Mouse (Mus musculus) CH12.LX (cell line): ENCODE results near the gene Lbr. TPM values are rescaled to one million over a fixed set of nuclear protein-coding genes. Genes with fewer than 3 reads are reported as not detected.

Experiments
- DNase-seq: peaks from one replicate; pipeline ENCODE4 v3.0.0-alpha.2; 2013; ENCODE audit errors: extremely low read depth
- H3K27ac ChIP-seq: 2 replicates; pipeline ENCODE4 v1.5.1; 2012; ENCODE audit warnings: low read depth, mild to moderate bottlenecking, control low read depth, moderate library complexity; ENCODE audit not compliant: insufficient read depth
- H3K27me3 ChIP-seq: replicated peaks from 2 replicates; pipeline ENCODE3; 2012; ENCODE audit warnings: inconsistent platforms
- H3K36me3 ChIP-seq, 2 experiments: replicated peaks in 1 of 2; 2 replicates each; pipeline versions ENCODE3 to v1.6.1; 2012; ENCODE audit warnings: inconsistent platforms in 1 of 2, low read length in 1 of 2, mild to moderate bottlenecking in 1 of 2, mixed read lengths in 1 of 2, moderate library complexity in 1 of 2; ENCODE audit not compliant: control insufficient read depth in 1 of 2, insufficient read depth in 1 of 2
- H3K4me1 ChIP-seq, 2 experiments: 2 replicates each; pipeline ENCODE4 v1.6.1; 2012; ENCODE audit warnings: inconsistent platforms in 1 of 2, moderate library complexity in 1 of 2; ENCODE audit not compliant: insufficient read depth in 2 of 2, control insufficient read depth in 1 of 2
- H3K4me2 ChIP-seq: 2 replicates; pipeline ENCODE4 v1.6.1; 2012; ENCODE audit warnings: low read depth, mild to moderate bottlenecking, control low read depth; ENCODE audit not compliant: poor library complexity, insufficient read depth, severe bottlenecking
- H3K4me3 ChIP-seq, 3 experiments: fragments of 150-350 bp in 1 of 3; sonication (generic) in 1 of 3; replicated peaks in 1 of 3; 2 replicates each; pipeline versions ENCODE3 to v1.5.1; 2011 to 2012; ENCODE audit warnings: low read depth in 2 of 3, low read length in 2 of 3, mild to moderate bottlenecking in 2 of 3, moderate library complexity in 2 of 3, control low read depth in 1 of 3, improper control_type of control experiment in 1 of 3, inconsistent platforms in 1 of 3, mixed read lengths in 1 of 3; ENCODE audit not compliant: poor library complexity in 1 of 3
- H3K79me2 ChIP-seq: replicated peaks from 2 replicates; pipeline ENCODE4 v1.6.1; 2012; ENCODE audit warnings: mild to moderate bottlenecking, moderate library complexity; ENCODE audit not compliant: control insufficient read depth, poor library complexity, insufficient read depth, severe bottlenecking; ENCODE audit errors: extremely low read depth
- H3K9ac ChIP-seq: 2 replicates; pipeline ENCODE4 v1.6.1; 2012; ENCODE audit warnings: low read depth, mild to moderate bottlenecking, control low read depth, moderate library complexity; ENCODE audit not compliant: insufficient read depth
- H3K9me3 ChIP-seq: replicated peaks from 2 replicates; pipeline ENCODE3; 2012; ENCODE audit warnings: low read length, inconsistent platforms, mixed read lengths
- BHLHE40 ChIP-seq: IDR thresholded peaks from 2 replicates; pipeline ENCODE4 v1.6.1; 2011; ENCODE audit warnings: mild to moderate bottlenecking, low read depth, low read length, improper control_type of control experiment
- CHD1 ChIP-seq: IDR thresholded peaks from 2 replicates; pipeline ENCODE4 v1.6.1; 2012; ENCODE audit warnings: low read depth, low read length, improper control_type of control experiment, inconsistent platforms
- E2F4 ChIP-seq: IDR thresholded peaks from 2 replicates; pipeline ENCODE4 v1.6.1; 2011; ENCODE audit warnings: low read depth, low read length, improper control_type of control experiment; ENCODE audit not compliant: insufficient replicate concordance
- ELF1 ChIP-seq: IDR thresholded peaks from 2 replicates; pipeline ENCODE4 v1.6.1; 2014; ENCODE audit warnings: low read depth, mild to moderate bottlenecking, inconsistent platforms, low read length, improper control_type of control experiment
- EP300 ChIP-seq: IDR thresholded peaks from 2 replicates; pipeline ENCODE4 v1.6.1; 2011; ENCODE audit warnings: low read length, improper control_type of control experiment
- ETS1 ChIP-seq: conservative IDR thresholded peaks from 2 replicates; pipeline ENCODE4 v1.6.1; 2012; ENCODE audit warnings: low read depth, mild to moderate bottlenecking, inconsistent platforms, low read length, improper control_type of control experiment, moderate library complexity
- IRF4 ChIP-seq: IDR thresholded peaks from 2 replicates; pipeline ENCODE4 v1.6.1; 2014; ENCODE audit warnings: low read depth, mild to moderate bottlenecking, inconsistent platforms, low read length, improper control_type of control experiment
- JUN ChIP-seq: IDR thresholded peaks from 2 replicates; pipeline ENCODE4 v1.6.1; 2011; ENCODE audit warnings: low read depth, mild to moderate bottlenecking, low read length, improper control_type of control experiment, moderate library complexity; ENCODE audit not compliant: insufficient read depth
- JUND ChIP-seq: conservative IDR thresholded peaks from 2 replicates; pipeline ENCODE4 v1.6.1; 2011; ENCODE audit warnings: low read depth, low read length, improper control_type of control experiment
- MAFK ChIP-seq: IDR thresholded peaks from 2 replicates; pipeline ENCODE4 v1.6.1; 2011; ENCODE audit warnings: low read length, improper control_type of control experiment; ENCODE audit not compliant: insufficient replicate concordance
- MXI1 ChIP-seq: IDR thresholded peaks from 2 replicates; pipeline ENCODE4 v1.6.1; 2011; ENCODE audit warnings: mild to moderate bottlenecking, low read depth, low read length, improper control_type of control experiment
- MYC ChIP-seq: IDR thresholded peaks from 2 replicates; pipeline ENCODE4 v1.6.1; 2011; ENCODE audit warnings: low read depth, mild to moderate bottlenecking, improper control_type of control experiment, low read length
- NELFE ChIP-seq: IDR thresholded peaks from 2 replicates; pipeline ENCODE4 v1.6.1; 2011; ENCODE audit warnings: low read depth, low read length, improper control_type of control experiment
- PAX5 ChIP-seq: IDR thresholded peaks from 2 replicates; pipeline ENCODE4 v1.6.1; 2012; ENCODE audit warnings: low read length, inconsistent platforms, mixed read lengths
- POLR2AphosphoS2 ChIP-seq: IDR thresholded peaks from 2 replicates; pipeline ENCODE4 v1.6.1; 2011; ENCODE audit warnings: low read depth, low read length, improper control_type of control experiment
- RCOR1 ChIP-seq: conservative IDR thresholded peaks from 2 replicates; pipeline ENCODE4 v1.6.1; 2012; ENCODE audit warnings: low read depth, mild to moderate bottlenecking, inconsistent platforms, low read length, improper control_type of control experiment
- SIN3A ChIP-seq: IDR thresholded peaks from 2 replicates; pipeline ENCODE4 v1.6.1; 2012; ENCODE audit warnings: low read length, improper control_type of control experiment, inconsistent platforms
- SMC3 ChIP-seq: IDR thresholded peaks from 2 replicates; pipeline ENCODE4 v1.6.1; 2011; ENCODE audit warnings: low read depth, low read length, improper control_type of control experiment
- TBP ChIP-seq: conservative IDR thresholded peaks from 2 replicates; pipeline ENCODE4 v1.6.1; 2011; ENCODE audit warnings: low read depth, low read length, improper control_type of control experiment
- TCF12 ChIP-seq: IDR thresholded peaks from 2 replicates; pipeline ENCODE4 v1.6.1; 2014; ENCODE audit warnings: low read depth, mild to moderate bottlenecking, inconsistent platforms, low read length, improper control_type of control experiment
- ZKSCAN1 ChIP-seq: IDR thresholded peaks from 2 replicates; pipeline ENCODE4 v1.6.1; 2012; ENCODE audit warnings: low read depth, inconsistent platforms, low read length, improper control_type of control experiment, borderline replicate concordance
- ZMIZ1 ChIP-seq: IDR thresholded peaks from 2 replicates; pipeline ENCODE4 v1.6.1; 2012; ENCODE audit warnings: low read depth, mild to moderate bottlenecking, inconsistent platforms, low read length, improper control_type of control experiment
- ZNF384 ChIP-seq: IDR thresholded peaks from 2 replicates; pipeline ENCODE4 v1.6.1; 2012; ENCODE audit warnings: low read depth, low read length, improper control_type of control experiment, inconsistent platforms
- dilution Hi-C: fragments of 300-500 bp; cut with MboI; formaldehyde crosslinking; loops from 2 replicates; pipeline ENCODE4 v1.14.3; 2020; ENCODE audit warnings: low sequenced_read_pairs; ENCODE audit not compliant: extremely low pct_unique_long_range_greater_than_20kb, extremely low pct_ligation_motif_present
- in situ Hi-C: fragments of 300-500 bp; cut with MboI; formaldehyde crosslinking; loops from 3 replicates; pipeline ENCODE4 v1.14.3; 2019; ENCODE audit warnings: low sequenced_read_pairs, low pct_ligation_motif_present, low pct_unique_long_range_greater_than_20kb, mixed read lengths
- polyA plus RNA-seq: library from polyadenylated mRNA; unstranded; fragments of >175 nt; gene quantifications from 2 replicates; pipeline ENCODE4 v1.2.1, GENCODE M21; 2012; ENCODE audit warnings: low read depth; ENCODE audit not compliant: insufficient read length
- total RNA-seq, 2 experiments: library from RNA; depleted of rRNA; stranded (reverse); fragments of 300-350 nt in 1 of 2; fragments of >200 nt in 1 of 2; gene quantifications; 2 replicates each; pipeline ENCODE4 v1.2.3; 2012 to 2014

Lbr gene
- total and polyA plus RNA-seq, 3 experiments = 78.4 to 142 (median 113) TPM

- Histone ChIP-seq H3K9ac (no peak overlapping the region), H3K27ac (no peak overlapping the region), H3K4me1 (peaks cover 14 to 25% of the 10 kb centered on the region in 2 experiments), H3K79me2 (no peaks in the 10 kb centered on the region), H3K4me3 (no peak overlapping the region), H3K9me3 (no peaks in the 10 kb centered on the region), H3K4me2 (no peak overlapping the region), H3K36me3 (no peaks in the 10 kb centered on the region), H3K27me3 (no peaks in the 10 kb centered on the region)
- TF ChIP-seq MXI1 (no peak), ZKSCAN1 (no peak), SMC3 (no peak), NELFE (no peak), IRF4 (no peak), E2F4 (no peak), MYC (no peak), JUN (no peak), ETS1 (no peak), POLR2AphosphoS2 (no peak), CHD1 (no peak), EP300 (no peak), TCF12 (no peak), TBP (no peak), ZNF384 (no peak), ZMIZ1 (no peak), JUND (no peak), RCOR1 (no peak)
- dilution Hi-C loops = no loop called here
- in situ Hi-C loops = loop anchor here (25.0 kb wide), 1 partner anchor 636 kb away; the partner anchor contains the start of gene Capn2
- no peak for DNase-seq
Observed at GRCm38 (mm10) chr1:181876656-181877055, 33.8 kb upstream of the Lbr start.

GRCm38 (mm10) chr1:181873086-181873920, 30.5 kb upstream of the Lbr start:
- peaks cover 13 to 14% of the 10 kb centered on the region in 2 experiments for H3K4me1 ChIP-seq
- dilution Hi-C loops (no loop called here), in situ Hi-C loops (no loop called here)
- H3K27me3 ChIP-seq = no peaks in the 10 kb centered on the region
- no peaks in the 10 kb centered on the region for H3K9me3 ChIP-seq
- no peak overlapping the region for H3K9ac ChIP-seq
- H3K4me3 ChIP-seq = no peak overlapping the region
- TF ChIP-seq MAFK (no peak), PAX5 (no peak), SIN3A (no peak), BHLHE40 (no peak), TCF12 (no peak), ELF1 (no peak)
- no peak overlapping the region for H3K4me2 ChIP-seq
- no peaks in the 10 kb centered on the region for H3K79me2 ChIP-seq
- no peak overlapping the region for H3K27ac ChIP-seq
- no peak for DNase-seq
- H3K36me3 ChIP-seq = no peaks in the 10 kb centered on the region
